Mouse (Mus musculus): Measurements from ENCODE around the gene Psmb3.
"Not testable (repeated sequence)": the region's sequence is repeated elsewhere in the genome, so short reads cannot be mapped to it uniquely, and the experiment has no call there.

Psmb3 gene

GRCm38 (mm10) chr11:97703039-97703826 lies at the start of gene Psmb3:
Gene Psmb3 (plus strand): TSS chr11:97703399.
- peak; percentile 100 for DNase-seq (ENCODE audit: low spot score in 2 of 2)

GRCm38 (mm10) chr11:97654210-97654609 lies 49.0 kb upstream of the Psmb3 start:
- no peak for DNase-seq (ENCODE audit: low spot score in 2 of 2)

- no peak for DNase-seq (ENCODE audit: low spot score in 2 of 2)
Observed at GRCm38 (mm10) chr11:97656269-97656971, 46.8 kb upstream of the Psmb3 start.

DNA sequence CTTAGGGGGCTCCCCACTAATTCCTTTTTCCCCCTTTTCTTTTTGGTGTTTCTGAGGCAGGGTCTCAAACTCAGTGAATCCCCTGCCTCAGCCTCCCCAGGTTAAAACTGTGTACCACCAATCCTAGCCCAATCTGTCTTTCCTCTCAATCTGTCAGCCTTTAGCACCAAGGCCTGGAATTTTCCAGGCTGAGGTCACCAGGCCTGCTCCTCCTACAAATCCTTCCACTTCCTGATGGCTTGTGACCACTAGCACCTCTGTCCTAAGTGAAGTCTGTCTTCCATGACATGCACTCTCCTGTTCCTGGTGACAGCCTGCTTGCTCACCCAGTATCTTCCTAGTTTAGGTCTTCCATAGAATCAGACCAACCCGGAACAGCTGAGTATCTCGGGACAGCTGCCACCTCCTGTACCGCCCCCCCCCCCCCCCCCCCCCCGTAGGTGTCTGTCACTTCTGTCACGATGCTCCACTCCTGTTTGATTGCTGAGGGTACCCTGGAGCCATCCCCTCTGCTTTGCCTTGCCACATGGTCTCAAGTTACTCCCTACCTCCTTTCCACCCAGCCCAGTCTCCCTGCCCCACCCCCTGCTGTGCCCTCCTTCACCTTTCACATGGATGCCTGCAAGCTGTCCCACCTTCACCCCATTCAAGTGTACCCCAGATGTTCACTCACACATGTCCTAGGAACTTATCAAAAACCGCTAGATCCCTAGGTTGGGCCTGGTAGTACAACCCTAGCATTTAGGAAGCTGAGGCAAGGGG lies 45.8 kb upstream of the Psmb3 start:
- DNase-seq (ENCODE audit: low spot score in 2 of 2), result no peak

DNA sequence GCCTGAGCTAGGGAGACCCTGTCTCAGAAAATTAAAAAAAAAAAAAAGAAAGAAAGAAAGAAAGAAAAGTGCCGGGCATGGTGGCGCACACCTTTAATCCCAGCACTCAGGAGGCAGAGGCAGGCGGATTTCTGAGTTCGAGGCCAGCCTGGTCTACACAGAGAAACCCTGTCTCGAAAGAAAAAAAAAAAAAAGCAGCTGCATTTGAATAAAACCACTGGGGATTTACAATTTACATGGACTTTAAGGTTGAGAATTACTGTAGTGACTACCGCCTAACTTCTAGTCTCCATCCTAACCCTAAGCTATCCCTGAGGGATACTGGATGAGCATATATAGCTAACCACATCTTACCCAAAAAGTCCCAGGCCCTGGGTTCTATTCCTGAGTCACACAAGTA lies 45.2 kb upstream of the Psmb3 start:
- DNase-seq (ENCODE audit: low spot score in 2 of 2), result not testable (repeated sequence)

DNA sequence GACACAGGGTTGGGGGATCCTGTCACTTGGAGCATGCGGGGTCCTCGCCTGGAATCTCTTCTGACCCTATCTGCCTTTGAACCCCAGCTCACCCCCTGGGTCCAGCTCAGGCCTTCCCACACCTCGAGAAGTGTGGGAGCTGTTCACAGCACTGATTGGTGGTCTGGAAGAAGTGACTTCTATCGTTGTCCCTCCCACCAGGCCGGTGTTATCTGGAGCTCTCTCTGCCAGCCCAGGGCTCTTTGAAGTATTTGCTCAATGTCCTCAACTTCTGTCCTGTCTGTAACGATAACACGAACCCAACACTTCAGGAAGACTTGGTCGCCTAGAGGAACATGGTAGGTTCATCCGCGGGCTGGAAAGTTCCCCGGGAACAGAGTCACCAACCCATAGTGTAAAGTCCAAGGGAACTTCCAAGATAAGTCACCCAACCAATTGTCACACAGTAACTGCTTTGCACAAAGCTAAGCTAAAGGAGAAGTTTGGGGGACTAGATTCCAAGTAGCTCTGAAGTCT lies 44.4 kb upstream of the Psmb3 start:
- no peak for DNase-seq (ENCODE audit: low spot score in 2 of 2)

DNA sequence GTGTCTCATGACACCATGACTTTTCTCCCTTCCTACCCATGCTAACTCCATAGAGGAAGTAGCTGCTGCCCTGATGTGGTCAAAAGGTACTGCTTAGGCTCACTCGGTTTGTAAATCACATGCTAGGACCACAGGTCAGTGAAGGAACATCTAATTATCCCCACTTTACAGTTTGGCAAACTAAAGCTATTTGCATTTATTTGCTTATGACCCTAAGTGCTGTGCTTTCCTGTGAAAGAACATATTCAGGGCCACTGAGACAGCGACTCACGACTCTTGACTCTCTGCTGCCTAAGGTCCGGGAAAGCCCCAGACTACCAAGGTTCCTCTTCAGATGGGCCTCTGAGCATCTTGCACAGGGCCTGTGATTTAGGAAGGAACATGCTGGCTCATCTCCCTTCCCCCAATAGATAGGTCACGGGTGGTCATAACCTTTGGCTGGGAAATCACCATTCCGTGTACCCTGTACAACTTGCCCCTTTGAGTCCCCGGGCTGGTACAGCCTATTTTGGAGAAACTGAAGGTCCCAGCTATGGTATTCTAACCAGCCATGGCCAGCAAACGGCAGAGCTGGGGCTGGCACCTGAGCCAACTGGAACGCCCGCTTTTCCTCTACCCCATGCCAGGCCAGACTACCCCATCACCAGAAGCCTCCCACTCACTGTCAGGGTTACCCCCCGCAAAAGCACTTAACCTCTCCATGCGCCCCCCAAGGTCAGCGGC lies 43.8 kb upstream of the Psmb3 start:
- DNase-seq (ENCODE audit: low spot score in 2 of 2), result no peak

DNA sequence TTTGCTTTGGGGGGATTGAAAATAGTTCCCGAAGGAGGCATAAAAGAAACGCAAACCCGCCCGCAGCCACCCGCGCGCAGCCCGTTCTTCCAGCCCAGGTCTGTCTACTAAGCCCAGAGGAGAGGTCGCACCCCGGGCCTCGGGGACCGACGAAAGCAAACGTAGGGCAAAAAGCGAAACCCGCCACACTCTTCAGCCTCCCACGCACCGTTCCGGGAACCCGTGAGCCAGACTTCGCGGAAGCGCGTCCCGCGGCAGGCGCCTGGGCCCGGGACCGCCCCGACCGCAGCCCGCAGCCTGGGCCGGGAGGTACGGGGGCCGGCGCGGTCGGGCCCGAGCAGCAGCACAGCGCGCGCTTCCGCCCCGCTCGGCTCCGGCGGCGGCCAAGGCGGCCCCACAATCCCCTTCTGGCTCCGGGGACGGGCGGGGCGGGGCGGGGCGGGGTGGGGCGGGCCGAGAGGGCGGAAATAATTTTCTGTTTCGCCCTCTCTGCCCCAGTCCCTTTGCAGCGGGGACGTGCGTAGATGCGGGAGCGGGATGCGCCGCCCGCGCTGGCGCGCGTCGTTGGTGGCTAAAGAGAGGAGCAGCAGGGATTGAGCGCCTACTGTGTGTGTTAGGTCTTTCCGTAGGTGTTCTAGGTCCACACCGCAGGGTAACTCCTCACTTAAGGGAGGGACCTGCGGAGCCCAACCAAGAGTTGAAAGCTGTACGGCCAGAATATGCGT lies 43.0 kb upstream of the Psmb3 start:
- peak; percentile 70 to 77 for DNase-seq (ENCODE audit: low spot score in 2 of 2)

- DNase-seq (ENCODE audit: low spot score in 2 of 2), result no peak
Observed at GRCm38 (mm10) chr11:97660734-97661647, 42.2 kb upstream of the Psmb3 start.

DNA sequence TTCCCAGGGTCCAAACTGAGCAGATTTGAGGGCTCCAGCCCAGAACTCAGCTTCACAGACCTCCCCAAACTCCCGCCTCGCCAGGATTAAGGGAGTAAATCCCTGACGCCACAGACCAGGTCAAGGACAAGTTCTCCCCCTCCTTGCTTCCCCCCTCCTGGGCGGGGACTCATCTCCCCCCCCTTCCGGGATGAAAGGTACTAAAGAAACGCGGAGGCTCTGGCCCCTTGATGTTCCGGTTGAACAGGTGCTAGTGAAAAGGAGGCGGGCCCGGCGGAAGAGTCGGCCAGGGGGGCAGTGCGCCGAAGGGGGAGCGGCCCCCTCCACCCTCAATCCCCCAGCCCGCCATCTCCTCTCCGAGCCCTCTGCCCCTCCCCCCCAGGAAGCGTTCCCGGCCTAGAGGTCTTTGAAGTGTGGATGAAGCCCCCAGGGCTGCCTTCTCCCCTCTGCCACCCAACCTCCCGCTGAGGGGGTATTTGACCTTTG lies 41.5 kb upstream of the Psmb3 start:
- DNase-seq (ENCODE audit: low spot score in 2 of 2), result no peak

- DNase-seq (ENCODE audit: low spot score in 2 of 2), result no peak
Observed at GRCm38 (mm10) chr11:97662207-97662892, 40.8 kb upstream of the Psmb3 start.

DNA sequence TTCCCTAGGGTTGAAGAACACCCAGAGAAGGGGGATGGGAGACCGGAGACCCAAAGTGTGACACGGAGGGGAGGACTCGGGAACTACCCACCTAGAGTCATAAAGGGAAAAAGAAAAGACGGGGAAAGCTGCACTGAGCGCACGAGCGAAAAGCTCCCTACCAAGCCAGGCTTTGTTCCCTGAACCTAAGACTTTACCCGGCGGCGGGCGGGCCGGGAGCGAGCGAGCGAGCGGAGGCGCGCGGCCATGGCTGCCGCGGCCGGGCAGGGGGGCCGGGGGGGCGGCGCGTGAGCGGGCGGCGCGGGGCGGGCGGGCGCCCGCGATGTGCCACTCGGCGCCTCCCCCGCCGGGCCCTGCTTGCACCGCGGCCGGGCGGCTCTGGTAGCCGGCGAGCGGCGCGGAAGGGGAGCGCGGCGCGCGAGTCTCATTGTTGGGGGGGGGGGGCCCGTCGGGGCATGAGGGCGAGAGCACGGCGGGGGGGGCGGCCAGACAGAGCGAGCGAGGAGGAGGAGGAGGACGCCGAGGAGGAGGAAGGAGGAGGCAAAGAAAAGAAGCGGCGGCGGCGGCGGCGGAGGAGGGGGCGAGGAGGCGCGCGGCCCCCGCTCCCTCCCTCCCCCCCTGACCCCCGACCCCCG lies 40.2 kb upstream of the Psmb3 start, which contains the start of gene Mllt6:
Gene Mllt6, plus strand, starts transcription at position 522 of the 635 bp plus-strand sequence.
- DNase-seq (ENCODE audit: low spot score in 2 of 2), result peak; percentile 65 to 67

DNA sequence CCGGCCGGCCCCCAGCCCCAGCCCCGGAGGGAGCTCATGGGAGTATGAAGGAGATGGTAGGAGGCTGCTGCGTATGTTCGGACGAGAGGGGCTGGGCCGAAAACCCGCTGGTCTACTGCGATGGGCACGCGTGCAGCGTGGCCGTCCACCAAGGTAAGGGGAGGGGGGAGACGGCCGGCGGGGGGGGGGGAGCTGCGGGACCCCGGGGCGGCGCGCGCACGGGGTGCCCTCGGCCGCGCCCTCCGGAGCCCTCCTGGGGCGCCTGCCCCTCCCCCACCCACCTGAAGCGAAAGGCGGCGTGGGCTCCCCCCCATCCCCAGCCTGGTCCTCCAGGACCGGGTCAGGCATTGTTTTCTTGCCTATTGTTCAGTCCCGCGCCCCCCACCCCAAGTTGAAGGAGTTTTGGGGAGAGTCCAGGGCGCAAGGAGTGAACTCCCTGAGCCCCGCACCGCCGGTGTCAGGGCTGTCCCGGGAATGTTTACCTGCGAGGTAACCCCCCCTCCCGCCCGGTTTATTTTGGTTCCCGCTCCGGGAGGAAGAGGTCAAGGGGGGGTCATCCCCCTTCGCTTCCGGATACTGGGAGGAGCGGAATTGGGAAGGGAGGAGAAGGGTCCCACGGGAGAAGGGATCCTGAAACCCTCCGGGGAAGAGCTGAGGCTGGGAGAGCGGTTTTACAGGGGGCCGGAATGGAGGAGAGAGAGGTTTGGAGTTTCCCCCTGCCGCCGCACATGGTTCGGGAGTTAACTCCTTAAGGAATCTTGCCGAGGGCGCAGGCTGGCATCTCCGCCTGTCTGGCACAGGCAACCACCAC lies 39.5 kb upstream of the Psmb3 start:
- DNase-seq (ENCODE audit: low spot score in 2 of 2), result no peak

GRCm38 (mm10) chr11:97664339-97664665 lies 38.9 kb upstream of the Psmb3 start:
- DNase-seq (ENCODE audit: low spot score in 2 of 2), result no peak

DNA sequence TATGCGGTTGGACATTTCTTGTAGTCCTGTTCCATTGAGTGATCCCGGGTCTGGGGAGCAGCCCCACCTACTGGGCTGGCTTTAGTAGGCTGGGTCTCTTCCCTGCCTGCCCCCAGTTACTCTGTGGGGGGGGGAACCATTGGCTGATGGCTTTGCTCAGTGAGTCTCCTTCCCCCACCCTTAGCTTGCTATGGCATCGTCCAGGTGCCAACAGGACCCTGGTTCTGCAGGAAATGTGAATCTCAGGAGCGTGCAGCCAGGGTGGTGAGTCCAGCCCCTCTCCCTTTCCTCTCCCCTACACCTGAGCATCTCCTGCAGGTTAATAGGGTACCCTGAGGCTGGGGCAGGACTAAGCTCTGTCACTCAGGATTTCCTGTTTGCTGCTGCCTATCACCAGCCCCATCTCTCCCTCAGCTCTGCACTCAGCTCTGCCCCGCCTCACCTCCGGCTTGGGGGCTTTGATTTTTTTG lies 38.4 kb upstream of the Psmb3 start:
- DNase-seq (ENCODE audit: low spot score in 2 of 2), result no peak

DNA sequence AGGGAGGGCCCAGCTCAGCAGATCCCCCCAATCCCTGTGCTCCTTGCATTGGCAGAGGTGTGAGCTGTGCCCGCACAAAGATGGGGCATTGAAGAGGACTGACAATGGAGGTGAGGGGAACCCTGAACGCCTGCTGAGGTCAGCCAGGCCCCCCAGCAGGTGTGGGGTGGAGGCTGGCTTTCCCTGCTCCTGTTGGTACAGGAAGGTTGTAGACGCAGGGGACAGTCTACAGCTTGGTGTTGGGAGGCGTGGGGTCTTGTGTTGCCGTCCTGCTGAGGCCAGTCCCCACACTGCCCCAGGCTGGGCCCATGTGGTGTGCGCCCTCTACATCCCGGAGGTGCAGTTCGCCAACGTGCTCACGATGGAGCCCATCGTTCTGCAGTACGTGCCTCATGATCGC lies 37.8 kb upstream of the Psmb3 start:
- DNase-seq (ENCODE audit: low spot score in 2 of 2), result no peak

DNA sequence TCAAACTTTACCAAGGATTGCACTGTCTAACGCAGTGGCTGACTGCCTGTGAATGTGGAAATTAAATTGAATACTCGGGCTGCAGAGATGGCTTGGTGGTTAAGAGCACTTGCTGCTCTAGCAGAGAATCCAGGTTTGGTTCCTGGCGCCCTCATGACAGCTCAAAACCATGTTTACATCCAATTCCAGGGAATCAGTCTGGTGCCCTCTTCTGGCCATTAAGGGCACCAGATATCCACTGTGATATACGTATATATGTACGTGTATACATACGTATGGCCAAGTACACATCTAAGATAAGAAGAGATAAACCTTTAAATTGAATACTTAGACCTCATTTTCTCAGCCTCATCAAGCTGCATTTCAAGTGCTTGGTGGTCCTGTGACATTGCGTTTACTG lies 37.0 kb upstream of the Psmb3 start:
- no peak for DNase-seq (ENCODE audit: low spot score in 2 of 2)

DNA sequence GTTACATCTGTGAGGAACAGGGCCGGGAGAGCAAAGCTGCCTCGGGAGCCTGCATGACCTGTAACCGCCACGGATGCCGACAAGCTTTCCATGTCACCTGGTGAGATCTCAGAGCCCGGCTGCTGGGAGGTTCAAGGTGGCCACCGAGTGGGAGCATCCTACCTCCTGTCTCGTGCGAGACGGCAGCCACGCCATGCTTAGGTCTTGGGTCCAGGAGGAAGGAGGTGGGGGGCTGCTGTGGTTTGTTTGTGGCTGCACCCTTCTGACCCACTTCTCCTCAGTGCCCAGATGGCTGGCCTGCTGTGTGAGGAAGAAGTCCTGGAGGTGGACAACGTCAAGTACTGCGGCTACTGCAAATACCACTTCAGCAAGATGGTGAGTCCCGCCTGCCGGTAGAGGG lies 36.4 kb upstream of the Psmb3 start:
- no peak for DNase-seq (ENCODE audit: low spot score in 2 of 2)

All from frontal cortex, postnatal 36 days (tissue).